Mouse (Mus musculus) C2C12 (cell line): ENCODE results near the gene Vti1a. TPM values are rescaled to one million over a fixed set of nuclear protein-coding genes. Genes with fewer than 3 reads are reported as not detected.

Experiments
- H3K27me3 ChIP-seq: one replicate; pipeline ENCODE4 v1.6.1; 2011; ENCODE audit not compliant: control insufficient read depth, insufficient read depth, insufficient read length
- H3K36me3 ChIP-seq: one replicate; pipeline ENCODE4 v1.6.1; 2011; ENCODE audit not compliant: control insufficient read depth, insufficient read depth
- H3K4me3 ChIP-seq: one replicate; pipeline ENCODE4 v1.5.1; 2011; ENCODE audit warnings: mild to moderate bottlenecking, control low read depth; ENCODE audit not compliant: poor library complexity, insufficient read depth, severe bottlenecking
- H3K79me2 ChIP-seq: one replicate; pipeline ENCODE4 v1.6.1; 2011; ENCODE audit not compliant: control insufficient read depth, insufficient read depth
- H3K79me3 ChIP-seq: one replicate; pipeline ENCODE4 v1.6.1; 2011; ENCODE audit warnings: low read depth, control low read depth
- H3ac ChIP-seq: one replicate; pipeline ENCODE3; 2011; ENCODE audit warnings: low read depth; ENCODE audit not compliant: control insufficient read depth, insufficient read length
- CEBPB ChIP-seq: IDR thresholded peaks from one replicate; pipeline ENCODE4 v1.6.1; 2011; ENCODE audit warnings: low read depth, mild to moderate bottlenecking, control low read depth, moderate library complexity
- CTCF ChIP-seq: IDR thresholded peaks from one replicate; pipeline ENCODE4 v1.5.1; 2011; ENCODE audit not compliant: control insufficient read depth, insufficient read depth, insufficient read length
- FOSL1 ChIP-seq: IDR thresholded peaks from one replicate; pipeline ENCODE4 v1.8.0; 2011; ENCODE audit warnings: mild to moderate bottlenecking, low read length; ENCODE audit not compliant: poor library complexity, insufficient read depth, severe bottlenecking
- MAX ChIP-seq: IDR thresholded peaks from one replicate; pipeline ENCODE4 v1.6.1; 2011; ENCODE audit warnings: mild to moderate bottlenecking, control low read depth
- MYOD1 ChIP-seq: IDR thresholded peaks from one replicate; pipeline ENCODE4 v1.6.1; 2011; ENCODE audit warnings: low read depth; ENCODE audit not compliant: control insufficient read depth, insufficient read length
- MYOG ChIP-seq: IDR thresholded peaks from one replicate; pipeline ENCODE4 v1.6.1; 2011; ENCODE audit not compliant: control insufficient read depth, insufficient read length; ENCODE audit errors: extremely low read depth
- USF1 ChIP-seq: IDR thresholded peaks from one replicate; pipeline ENCODE4 v1.6.1; 2011; ENCODE audit warnings: low read depth, mild to moderate bottlenecking, control low read depth, moderate library complexity
- polyA plus RNA-seq: library from polyadenylated mRNA; unstranded; fragments of >200 nt; fragmentation: generic; extraction: Trizol; gene quantifications from one replicate; pipeline ENCODE4 v1.2.1, GENCODE M21; 2012; ENCODE audit warnings: missing spikeins

The Vti1a gene
- polyA plus RNA-seq, 1 experiment, result 10.4 TPM

- no peaks in the 10 kb centered on the region for H3K79me2 ChIP-seq
- no peak overlapping the region for H3ac ChIP-seq
- H3K4me3 ChIP-seq, result no peak overlapping the region
- H3K36me3 ChIP-seq, result no peaks in the 10 kb centered on the region
- H3K79me3 ChIP-seq, result no peaks in the 10 kb centered on the region
- no peaks in the 10 kb centered on the region for H3K27me3 ChIP-seq
- TF ChIP-seq CTCF (no peak), CEBPB (no peak), MAX (no peak), MYOD1 (no peak), USF1 (no peak), MYOG (no peak), FOSL1 (no peak)
Observed at GRCm38 (mm10) chr19:55635488-55635887, 319.4 kb downstream of the Vti1a start.

- Histone ChIP-seq H3K79me3 (no peaks in the 10 kb centered on the region), H3ac (no peak overlapping the region), H3K79me2 (no peaks in the 10 kb centered on the region), H3K27me3 (no peaks in the 10 kb centered on the region), H3K4me3 (no peak overlapping the region), H3K36me3 (no peaks in the 10 kb centered on the region)
- TF ChIP-seq MAX, result no peak
- TF ChIP-seq CEBPB, result no peak
- no peak for TF ChIP-seq MYOG
- TF ChIP-seq CTCF, result no peak
- no peak for TF ChIP-seq MYOD1
- TF ChIP-seq FOSL1, result no peak
- TF ChIP-seq USF1, result no peak
Observed at GRCm38 (mm10) chr19:55640251-55640650, 324.2 kb downstream of the Vti1a start.

- no peaks in the 10 kb centered on the region for H3K27me3 ChIP-seq
- H3K4me3 ChIP-seq, result no peak overlapping the region
- no peak for TF ChIP-seq FOSL1
- no peak for TF ChIP-seq CEBPB
- TF ChIP-seq MYOG, result no peak
- TF ChIP-seq MYOD1, result no peak
- TF ChIP-seq CTCF, result no peak
- TF ChIP-seq USF1, result no peak
- TF ChIP-seq MAX, result no peak
- H3ac ChIP-seq, result no peak overlapping the region
- H3K79me3 ChIP-seq, result no peaks in the 10 kb centered on the region
- no peaks in the 10 kb centered on the region for H3K36me3 ChIP-seq
- H3K79me2 ChIP-seq, result no peaks in the 10 kb centered on the region
Observed at GRCm38 (mm10) chr19:55641891-55642290, 325.8 kb downstream of the Vti1a start.

GRCm38 (mm10) chr19:55642361-55642760, 326.3 kb downstream of the Vti1a start:
- no peak overlapping the region for H3ac ChIP-seq
- H3K79me3 ChIP-seq, result no peaks in the 10 kb centered on the region
- H3K79me2 ChIP-seq, result no peaks in the 10 kb centered on the region
- no peaks in the 10 kb centered on the region for H3K27me3 ChIP-seq
- no peaks in the 10 kb centered on the region for H3K36me3 ChIP-seq
- H3K4me3 ChIP-seq, result no peak overlapping the region
- TF ChIP-seq MYOG (no peak), CTCF (no peak), FOSL1 (no peak), USF1 (no peak)

GRCm38 (mm10) chr19:55643288-55643901, 327.3 kb downstream of the Vti1a start:
- no peaks in the 10 kb centered on the region for H3K79me2 ChIP-seq
- H3ac ChIP-seq, result peak overlapping the region; percentile 63
- H3K27me3 ChIP-seq, result no peaks in the 10 kb centered on the region
- no peaks in the 10 kb centered on the region for H3K36me3 ChIP-seq
- H3K4me3 ChIP-seq, result peak overlapping the region; percentile 24
- H3K79me3 ChIP-seq, result no peaks in the 10 kb centered on the region
- TF ChIP-seq MYOD1 (no peak), USF1 (no peak), FOSL1 (no peak), CTCF (no peak), MYOG (no peak), MAX (no peak), CEBPB (no peak)

GRCm38 (mm10) chr19:55643931-55644330, 327.8 kb downstream of the Vti1a start:
- no peaks in the 10 kb centered on the region for H3K79me2 ChIP-seq
- H3K36me3 ChIP-seq, result no peaks in the 10 kb centered on the region
- TF ChIP-seq MAX (no peak), MYOG (no peak), MYOD1 (no peak), CEBPB (no peak), USF1 (no peak), FOSL1 (no peak), CTCF (no peak)
- H3K4me3 ChIP-seq, result peak overlapping the region; percentile 24
- no peaks in the 10 kb centered on the region for H3K79me3 ChIP-seq
- no peak overlapping the region for H3ac ChIP-seq
- H3K27me3 ChIP-seq, result no peaks in the 10 kb centered on the region
